Mouse (Mus musculus) testis, adult 2 months (tissue): ENCODE results near the gene Nav3. TPM values are rescaled to one million over a fixed set of nuclear protein-coding genes. Genes with fewer than 3 reads are reported as not detected.

Experiments
- H3K27ac ChIP-seq: fragments of 200-500 bp; 2 replicates; pipeline ENCODE4 v1.5.1; 2012; ENCODE audit warnings: low read depth, low read length; ENCODE audit not compliant: control insufficient read depth, insufficient read depth
- H3K27me3 ChIP-seq: fragments of 200-500 bp; 2 replicates; pipeline ENCODE4 v1.6.1; 2012; ENCODE audit warnings: mild to moderate bottlenecking, low read length, moderate library complexity; ENCODE audit not compliant: control insufficient read depth, insufficient read depth
- H3K36me3 ChIP-seq: fragments of 200-500 bp; 2 replicates; pipeline ENCODE4 v1.6.1; 2012; ENCODE audit warnings: mild to moderate bottlenecking, low read length; ENCODE audit not compliant: control insufficient read depth, insufficient read depth
- H3K4me1 ChIP-seq: fragments of 200-500 bp; 2 replicates; pipeline ENCODE4 v1.6.1; 2012; ENCODE audit warnings: low read length; ENCODE audit not compliant: control insufficient read depth, insufficient read depth
- H3K4me3 ChIP-seq: fragments of 200-500 bp; 2 replicates; pipeline ENCODE4 v1.5.1; 2012; ENCODE audit warnings: low read depth, mild to moderate bottlenecking, low read length, moderate library complexity, mixed read lengths; ENCODE audit not compliant: control insufficient read depth
- CTCF ChIP-seq: fragments of 200-500 bp; IDR thresholded peaks from 2 replicates; pipeline ENCODE4 v1.5.1; 2012; ENCODE audit warnings: low read depth, mild to moderate bottlenecking, inconsistent platforms, low read length, moderate library complexity; ENCODE audit not compliant: control insufficient read depth, insufficient read depth, insufficient replicate concordance
- POLR2A ChIP-seq: fragments of 200-500 bp; IDR thresholded peaks from 2 replicates; pipeline ENCODE4 v1.6.1; 2012; ENCODE audit warnings: low read depth, mild to moderate bottlenecking, inconsistent platforms, low read length, moderate library complexity; ENCODE audit not compliant: control insufficient read depth
- polyA plus RNA-seq: library from polyadenylated mRNA; depleted of rRNA; stranded (reverse); fragments of >200 nt; gene quantifications from 2 replicates; pipeline ENCODE4 v1.2.3, GENCODE M21; 2012

Gene Nav3
- polyA plus RNA-seq, 1 experiment = 0.32 TPM

- Histone ChIP-seq H3K36me3 (no peaks in the 10 kb centered on the region), H3K27me3 (no peaks in the 10 kb centered on the region), H3K4me3 (no peak overlapping the region), H3K4me1 (no peaks in the 10 kb centered on the region), H3K27ac (no peak overlapping the region)
- TF ChIP-seq POLR2A = no peak
- no peak for TF ChIP-seq CTCF
These were observed 527.3 kb downstream of the Nav3 start for GRCm38 (mm10) chr10:109928547-109929318.

DNA sequence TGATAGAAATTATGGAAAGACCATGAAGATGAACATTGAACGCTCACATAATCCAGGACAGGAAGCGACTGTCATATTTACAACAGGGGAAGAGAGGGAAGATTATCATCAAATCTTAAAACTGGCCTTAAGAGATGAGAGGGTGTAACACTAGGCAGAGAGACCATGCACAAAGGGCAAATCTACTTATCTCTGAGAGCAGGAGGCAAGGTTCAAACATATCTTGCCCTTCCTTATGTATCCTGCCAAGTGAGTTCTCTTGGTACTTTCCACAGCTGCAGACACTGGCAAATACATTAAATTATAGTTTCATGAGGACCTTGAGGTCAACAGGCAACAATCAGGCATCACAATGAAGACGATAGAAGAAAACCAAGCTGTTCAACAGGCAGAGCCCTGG is 529.9 kb downstream of the Nav3 start:
- no peak overlapping the region for H3K27ac ChIP-seq
- no peaks in the 10 kb centered on the region for H3K36me3 ChIP-seq
- no peaks in the 10 kb centered on the region; the same call in 1 of the 2 replicates for H3K4me1 ChIP-seq
- TF ChIP-seq CTCF (no peak), POLR2A (no peak)
- H3K4me3 ChIP-seq = no peak overlapping the region
- H3K27me3 ChIP-seq = no peaks in the 10 kb centered on the region

DNA sequence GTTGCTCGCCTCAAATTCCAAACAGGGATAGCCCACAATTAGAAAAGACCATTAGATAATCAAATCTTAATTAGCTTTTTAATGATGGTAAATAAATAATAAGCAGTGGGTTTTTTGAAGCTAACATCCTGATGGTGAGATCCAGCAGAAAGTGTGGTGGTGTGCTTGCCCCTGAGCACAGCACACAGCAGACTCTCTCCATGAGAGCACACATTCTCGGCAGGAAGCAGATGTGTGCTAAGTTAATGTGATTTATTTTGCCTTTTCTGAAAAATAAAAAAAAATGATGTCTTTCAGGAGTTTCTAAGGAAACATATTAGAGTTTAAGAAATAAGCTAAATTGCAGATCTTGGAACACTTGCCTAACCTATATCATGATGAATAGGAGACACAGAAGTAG is 531.9 kb downstream of the Nav3 start:
- Histone ChIP-seq H3K4me1 (no peaks in the 10 kb centered on the region; the same call in 1 of the 2 replicates), H3K4me3 (no peak overlapping the region), H3K36me3 (no peaks in the 10 kb centered on the region), H3K27ac (no peak overlapping the region), H3K27me3 (no peaks in the 10 kb centered on the region)
- TF ChIP-seq CTCF = no peak
- no peak for TF ChIP-seq POLR2A

DNA sequence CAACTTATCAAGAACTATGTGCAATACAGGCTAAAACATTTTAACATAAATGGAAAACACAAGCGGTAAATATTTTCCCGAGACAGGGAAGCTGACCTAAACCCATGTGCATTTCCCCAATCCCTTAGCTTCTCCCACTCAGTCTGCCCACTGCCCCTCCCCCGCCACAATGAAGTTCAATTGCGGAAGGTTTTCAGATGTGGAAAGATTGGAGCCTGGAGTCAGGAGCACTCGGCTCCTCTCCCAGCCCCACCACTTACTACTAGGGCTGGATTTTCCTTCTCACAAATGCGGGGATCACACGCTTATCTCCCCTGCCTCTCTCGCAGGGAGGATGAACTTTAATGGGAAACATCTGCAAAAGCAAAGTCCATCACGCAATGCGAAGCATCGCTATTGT is 534.6 kb downstream of the Nav3 start:
- Histone ChIP-seq H3K27ac (no peak overlapping the region), H3K27me3 (no peaks in the 10 kb centered on the region), H3K36me3 (no peaks in the 10 kb centered on the region), H3K4me1 (no peaks in the 10 kb centered on the region; the same call in 1 of the 2 replicates), H3K4me3 (no peak overlapping the region)
- TF ChIP-seq POLR2A (no peak), CTCF (no peak)

DNA sequence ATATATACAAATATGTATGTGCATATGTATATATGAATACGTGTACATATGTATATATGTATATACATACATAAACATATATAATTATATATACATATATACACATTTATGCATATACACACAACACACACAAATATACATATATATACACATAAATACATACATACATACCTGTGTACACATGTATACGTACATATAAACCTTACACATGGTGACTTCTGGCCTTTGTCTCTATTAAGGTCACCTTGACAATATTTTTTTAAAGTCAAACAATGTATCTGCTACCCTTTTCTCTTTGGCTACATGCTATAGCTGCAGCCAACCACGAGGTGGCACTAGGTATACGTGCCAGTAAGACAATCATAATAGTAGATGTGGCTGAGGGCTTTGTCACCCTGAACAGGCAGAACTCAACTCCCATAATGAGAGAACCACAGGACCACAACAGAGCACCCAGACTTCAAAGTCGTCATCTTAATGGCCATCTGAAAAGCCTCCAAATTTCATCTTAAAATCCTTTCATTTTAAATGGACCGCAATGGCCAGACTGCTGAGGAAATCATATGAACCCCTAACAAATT is 535.3 kb downstream of the Nav3 start:
- Histone ChIP-seq H3K27ac (no peak overlapping the region), H3K36me3 (no peaks in the 10 kb centered on the region), H3K27me3 (no peaks in the 10 kb centered on the region), H3K4me1 (no peaks in the 10 kb centered on the region; the same call in 1 of the 2 replicates), H3K4me3 (no peak overlapping the region)
- TF ChIP-seq CTCF = no peak
- no peak for TF ChIP-seq POLR2A

- Histone ChIP-seq H3K4me3 (no peak overlapping the region), H3K27ac (no peak overlapping the region), H3K36me3 (no peaks in the 10 kb centered on the region), H3K4me1 (no peaks in the 10 kb centered on the region; the same call in 1 of the 2 replicates), H3K27me3 (no peaks in the 10 kb centered on the region)
- TF ChIP-seq POLR2A (no peak), CTCF (no peak)
These were observed 536.5 kb downstream of the Nav3 start for GRCm38 (mm10) chr10:109919515-109919914.

- Histone ChIP-seq H3K27me3 (no peaks in the 10 kb centered on the region), H3K4me1 (0 out of 2 replicates have a peak, but pooled peaks cover 2% of the 10 kb centered on the region), H3K27ac (no peak overlapping the region), H3K36me3 (no peaks in the 10 kb centered on the region), H3K4me3 (no peak overlapping the region)
- TF ChIP-seq POLR2A = no peak
- TF ChIP-seq CTCF = no peak
These were observed 548.8 kb downstream of the Nav3 start for GRCm38 (mm10) chr10:109907206-109907605.
